Mouse (Mus musculus) T-helper 17 cell (primary cell): Measurements from ENCODE around the gene Alyref.

ENCODE experiments used
- in situ Hi-C, 2 experiments: fragments of 300-600 bp; cut with MboI, MseI; formaldehyde crosslinking; loops; 1 replicate in 1 of 2; 2 replicates in 1 of 2; pipeline ENCODE4 v1.15.1; 2025; ENCODE audit warnings: high pct_unique_total_duplicates in 2 of 2

Gene Alyref

DNA sequence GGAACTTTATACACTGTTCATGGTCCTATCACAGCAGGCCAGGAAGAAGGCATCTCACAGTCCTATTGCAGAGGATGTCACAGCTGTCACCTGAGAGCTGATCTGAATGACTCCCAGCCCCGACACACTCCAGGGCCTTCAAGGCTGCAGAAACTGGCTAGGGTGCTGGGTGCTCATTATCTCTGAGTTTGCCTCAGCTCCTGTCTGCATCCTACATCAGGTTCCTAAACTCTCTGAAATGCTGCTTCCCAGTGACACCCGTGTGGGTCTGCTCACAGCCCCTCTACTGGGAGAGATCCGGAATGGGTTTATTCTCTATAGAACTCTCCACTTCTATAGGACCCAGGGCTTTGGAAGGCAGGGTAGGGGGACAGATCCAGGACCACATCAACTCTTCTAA is 50.0 kb downstream of the Alyref start:
- in situ Hi-C loops: no loop called here

DNA sequence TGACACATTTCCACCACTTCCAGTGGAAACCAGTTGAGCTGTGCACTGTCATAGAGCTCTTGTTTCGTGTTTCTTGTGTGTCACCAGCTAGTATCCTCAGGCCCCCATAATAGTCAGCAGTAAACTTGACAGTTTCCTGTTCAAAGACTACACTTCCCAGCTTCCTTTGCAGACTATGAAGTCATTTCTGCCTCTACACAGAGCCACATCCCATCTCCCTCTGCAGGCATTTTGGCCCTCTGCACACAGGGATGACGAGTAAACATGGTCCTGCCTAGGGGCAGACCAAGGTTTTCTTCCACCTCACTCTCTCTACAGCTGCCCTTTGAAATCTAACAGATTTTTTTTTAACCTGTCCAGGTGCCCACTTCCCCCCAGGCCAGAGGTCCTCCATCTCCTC is 50.7 kb downstream of the Alyref start:
- in situ Hi-C loops: no loop called here

DNA sequence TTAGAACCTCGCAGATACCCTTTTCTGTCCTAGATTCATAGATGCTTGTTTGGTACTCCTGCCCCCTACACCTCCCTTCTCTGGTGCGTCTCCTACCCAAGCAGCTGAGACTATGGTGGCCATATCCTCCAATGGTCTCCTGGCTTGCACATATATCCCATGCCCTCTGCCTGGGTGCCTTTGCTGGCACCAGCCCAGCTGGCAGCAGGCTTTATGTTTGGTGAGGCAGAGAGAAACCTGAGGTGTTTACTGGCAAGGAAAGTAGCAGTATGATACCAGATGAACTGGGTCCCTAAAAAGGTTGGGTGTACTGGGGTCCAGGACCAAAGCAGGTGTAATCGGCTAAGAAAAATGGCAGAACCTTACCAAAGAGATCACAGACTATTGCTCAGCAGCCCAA is 52.2 kb downstream of the Alyref start:
- in situ Hi-C loops: no loop called here

DNA sequence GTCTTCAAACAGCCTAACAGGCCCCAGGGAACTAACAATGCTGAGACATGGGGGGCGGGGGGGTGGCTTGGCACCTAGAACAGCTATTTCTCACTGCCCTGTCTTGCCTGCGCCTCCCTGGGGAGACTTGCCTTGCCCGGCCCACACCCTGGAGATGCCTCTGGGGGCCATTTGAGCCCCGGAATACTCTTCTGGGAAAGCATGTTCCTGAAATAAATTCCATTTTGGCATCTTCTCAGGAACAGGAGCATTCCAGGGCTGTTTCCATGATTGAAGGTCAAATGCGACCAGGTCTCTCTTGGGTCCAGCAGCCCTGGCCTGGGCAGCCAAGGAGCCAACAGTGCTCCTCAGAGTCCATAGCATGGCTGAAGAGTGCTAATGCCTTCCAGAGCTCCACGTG is 55.8 kb downstream of the Alyref start:
- in situ Hi-C loops: no loop called here
